Mouse (Mus musculus) lung, embryonic 16.5 days (tissue): ENCODE results near the gene Gprin1. TPM values are rescaled to one million over a fixed set of nuclear protein-coding genes. Genes with fewer than 3 reads are reported as not detected.

ENCODE experiments used
- ATAC-seq: fragments of 200-750 bp; cut with Nextera tagmentation; 2 replicates; pipeline ENCODE4 v1.8.0; 2017; ENCODE audit warnings: low read depth, mild to moderate bottlenecking, moderate library complexity
- H3K27ac ChIP-seq: fragments of 300-500 bp; sonication (generic); 2 replicates; pipeline ENCODE4 v1.5.1; 2014; ENCODE audit warnings: mild to moderate bottlenecking, control low read depth, low read length
- H3K27me3 ChIP-seq: fragments of 300-500 bp; sonication (generic); 2 replicates; pipeline ENCODE4 v1.6.1; 2014; ENCODE audit warnings: low read depth, low read length, mixed read lengths; ENCODE audit not compliant: control insufficient read depth, insufficient read depth
- H3K36me3 ChIP-seq: fragments of 300-500 bp; sonication (generic); 2 replicates; pipeline ENCODE4 v1.6.1; 2014; ENCODE audit warnings: low read length; ENCODE audit not compliant: control insufficient read depth, insufficient read depth
- H3K4me1 ChIP-seq: fragments of 300-500 bp; sonication (generic); replicated peaks from 2 replicates; pipeline ENCODE4 v1.6.1; 2014; ENCODE audit warnings: low read length, mixed read lengths; ENCODE audit not compliant: control insufficient read depth, insufficient read depth
- H3K4me2 ChIP-seq: fragments of 300-500 bp; sonication (generic); 2 replicates; pipeline ENCODE4 v1.6.1; 2014; ENCODE audit warnings: low read depth, low read length, control low read depth
- H3K4me3 ChIP-seq: fragments of 300-500 bp; sonication (generic); 2 replicates; pipeline ENCODE4 v1.5.1; 2014; ENCODE audit warnings: mild to moderate bottlenecking, low read length, control low read depth
- H3K9ac ChIP-seq: fragments of 300-500 bp; sonication (generic); 2 replicates; pipeline ENCODE4 v1.6.1; 2014; ENCODE audit warnings: low read length, control low read depth
- H3K9me3 ChIP-seq: fragments of 300-500 bp; sonication (generic); 2 replicates; pipeline ENCODE4 v1.6.1; 2016; ENCODE audit warnings: low read length; ENCODE audit not compliant: control insufficient read depth
- WGBS: fragments of 180-500 bp; shearing (Covaris S2); extraction: QIAGEN DNeasy Blood & Tissue Kit; methylation state at CpG from one replicate; pipeline ENCODE4 v1.1.7; 2014; 5-methylcytosine and 5-hydroxymethylcytosine counted together
- polyA plus RNA-seq: library from polyadenylated mRNA; unstranded; fragments of >200 nt; fragmentation: Nextera tagmentation; extraction: Ambion mirVana; gene quantifications from 2 replicates; pipeline ENCODE4 v1.2.1, GENCODE M21; 2015

Gene Gprin1
- polyA plus RNA-seq, 1 experiment from 2014 or later = 0.05 TPM

DNA sequence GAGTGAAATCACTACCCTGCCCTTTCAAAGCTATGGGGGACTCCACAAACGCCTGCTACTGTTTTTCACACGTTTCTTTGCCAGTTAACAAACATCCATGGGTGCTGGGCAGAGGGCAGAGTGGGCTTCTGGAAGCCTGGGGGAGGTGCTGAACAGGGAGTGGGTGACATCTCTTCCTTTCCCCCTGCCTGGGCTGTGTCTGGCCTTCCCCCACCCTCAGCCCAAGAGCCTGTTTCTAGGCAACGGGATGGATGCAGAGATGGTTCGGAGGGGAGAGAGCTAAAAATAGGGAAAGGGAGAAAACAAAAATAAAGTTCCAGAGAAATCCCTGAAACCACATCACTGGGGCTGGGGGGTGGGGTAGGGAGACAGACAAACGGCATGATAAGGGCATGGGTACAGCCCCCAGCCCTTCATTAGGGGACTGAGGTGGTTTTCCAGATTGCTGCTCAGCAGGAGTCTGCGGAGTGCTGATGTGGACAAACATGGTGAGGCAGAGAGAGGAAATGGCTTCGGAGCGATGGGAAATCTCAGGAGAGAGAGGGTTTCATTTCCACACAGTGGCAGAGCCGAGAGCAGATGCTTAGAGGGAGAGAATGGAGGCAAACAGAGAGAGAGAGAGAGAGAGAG lies 5.6 kb upstream of the Gprin1 start:
- peaks cover 11% of the 10 kb centered on the region for H3K4me1 ChIP-seq
- WGBS = 19% methylated on average over 9 of the region's 9 CpGs
- H3K27ac ChIP-seq = no peak overlapping the region
- H3K27me3 ChIP-seq = peaks cover 16% of the 10 kb centered on the region
- H3K4me2 ChIP-seq = no peak overlapping the region
- no peak overlapping the region for H3K4me3 ChIP-seq
- H3K9me3 ChIP-seq = no peaks in the 10 kb centered on the region
- ATAC-seq = no peak
- no peaks in the 10 kb centered on the region for H3K36me3 ChIP-seq
- H3K9ac ChIP-seq = no peak overlapping the region

GRCm38 (mm10) chr13:54754169-54755080 lies 4.8 kb upstream of the Gprin1 start:
- peaks cover 16% of the 10 kb centered on the region for H3K4me1 ChIP-seq
- H3K4me2 ChIP-seq = no peak overlapping the region
- 34% methylated on average over 12 of the region's 12 CpGs for WGBS
- H3K4me3 ChIP-seq = no peak overlapping the region
- ATAC-seq = no peak
- no peaks in the 10 kb centered on the region for H3K36me3 ChIP-seq
- no peak overlapping the region for H3K9ac ChIP-seq
- no peaks in the 10 kb centered on the region for H3K9me3 ChIP-seq
- peaks cover 20% of the 10 kb centered on the region for H3K27me3 ChIP-seq
- H3K27ac ChIP-seq = no peak overlapping the region

DNA sequence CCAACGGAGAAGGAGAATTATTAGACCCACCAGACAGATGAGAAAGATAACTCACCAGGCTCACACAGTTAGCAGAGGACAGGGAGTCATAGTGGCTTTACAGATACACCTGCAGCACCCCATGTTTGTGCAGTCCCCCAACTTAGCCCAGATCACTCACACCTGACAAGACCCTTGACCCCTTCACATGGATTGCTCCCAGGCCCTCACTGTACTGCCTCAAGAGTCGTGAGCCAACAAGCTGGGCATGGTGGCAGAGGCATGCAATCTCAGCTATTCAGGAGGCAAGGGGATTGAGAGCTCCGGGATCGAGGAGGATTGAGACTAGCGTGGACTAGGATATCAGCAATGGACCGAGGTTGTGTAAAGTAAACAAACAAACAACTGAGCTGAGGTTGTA lies 4.1 kb upstream of the Gprin1 start:
- ATAC-seq = no peak
- H3K4me2 ChIP-seq = no peak overlapping the region
- H3K4me3 ChIP-seq = no peak overlapping the region
- peaks cover 18% of the 10 kb centered on the region for H3K4me1 ChIP-seq
- 58% methylated on average over 6 of the region's 6 CpGs for WGBS
- H3K9ac ChIP-seq = no peak overlapping the region
- H3K27ac ChIP-seq = no peak overlapping the region
- peaks cover 19% of the 10 kb centered on the region for H3K27me3 ChIP-seq
- no peaks in the 10 kb centered on the region for H3K9me3 ChIP-seq
- H3K36me3 ChIP-seq = no peaks in the 10 kb centered on the region

GRCm38 (mm10) chr13:54752656-54753055 lies 3.0 kb upstream of the Gprin1 start:
- Histone ChIP-seq H3K9ac (no peak overlapping the region), H3K27me3 (peaks cover 25% of the 10 kb centered on the region), H3K4me3 (no peak overlapping the region), H3K4me2 (no peak overlapping the region), H3K9me3 (no peaks in the 10 kb centered on the region), H3K27ac (no peak overlapping the region), H3K36me3 (no peaks in the 10 kb centered on the region), H3K4me1 (peaks cover 9% of the 10 kb centered on the region)
- ATAC-seq = no peak
- 65% methylated on average over 10 of the region's 10 CpGs for WGBS

- WGBS = under 1% methylated on average over 8 of the region's 8 CpGs
- H3K4me2 ChIP-seq = no peak overlapping the region
- H3K27ac ChIP-seq = no peak overlapping the region
- ATAC-seq = no peak
- no peaks in the 10 kb centered on the region for H3K9me3 ChIP-seq
- no peaks in the 10 kb centered on the region for H3K36me3 ChIP-seq
- H3K9ac ChIP-seq = no peak overlapping the region
- no peak overlapping the region for H3K4me3 ChIP-seq
- peaks cover 25% of the 10 kb centered on the region for H3K27me3 ChIP-seq
- peaks cover 7% of the 10 kb centered on the region; the same call in 1 of the 2 replicates for H3K4me1 ChIP-seq
Observed at GRCm38 (mm10) chr13:54750699-54751098, 1.0 kb upstream of the Gprin1 start.

DNA sequence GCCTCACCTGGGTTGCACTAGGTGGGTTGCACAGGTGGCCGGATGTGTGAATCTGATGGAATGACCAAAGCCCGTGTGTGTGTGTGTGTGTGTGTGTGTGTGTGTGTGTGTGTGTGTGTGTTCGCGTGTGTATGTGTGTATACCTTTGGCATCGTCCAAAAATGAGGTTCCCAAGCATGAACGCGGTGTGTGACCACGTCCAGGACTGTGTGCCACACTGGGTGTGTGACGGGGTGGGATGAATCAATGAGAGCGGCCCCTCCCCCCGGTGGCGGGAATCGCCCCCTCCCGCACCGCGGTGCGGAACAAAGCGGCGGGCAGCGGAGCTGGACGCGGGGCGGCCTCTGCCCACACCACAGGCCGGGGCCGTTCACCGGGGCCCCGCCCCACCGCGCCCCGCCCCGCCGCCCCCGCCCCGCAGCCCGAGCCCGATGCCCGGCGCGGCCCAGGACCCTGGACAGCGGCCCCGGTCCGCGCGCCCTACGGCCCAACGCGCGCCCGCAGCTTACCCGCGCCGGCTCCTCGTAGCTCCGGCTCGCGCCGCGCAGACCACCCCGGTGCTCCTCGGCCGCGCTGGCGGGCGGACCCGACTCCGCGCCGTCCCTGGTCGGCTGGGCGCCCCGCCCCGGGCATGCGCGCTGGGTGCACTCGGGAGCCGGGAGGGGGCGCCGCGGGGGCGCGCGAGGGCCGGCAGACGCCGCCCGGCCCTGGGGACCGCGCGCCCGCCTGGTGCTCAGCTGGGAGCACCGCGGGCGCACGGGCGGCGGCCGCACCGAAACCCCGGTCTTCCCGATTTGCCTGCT lies 412 bp downstream of the Gprin1 start:
- H3K36me3 ChIP-seq = no peaks in the 10 kb centered on the region
- WGBS = 2% methylated on average over 18 of the region's 100 CpGs
- peaks cover 25% of the 10 kb centered on the region for H3K27me3 ChIP-seq
- peak overlapping the region; percentile 95 for H3K4me2 ChIP-seq
- no peaks in the 10 kb centered on the region for H3K9me3 ChIP-seq
- peaks cover 7% of the 10 kb centered on the region; the same call in 1 of the 2 replicates for H3K4me1 ChIP-seq
- ATAC-seq = peak; percentile 85
- peak overlapping the region; percentile 58 for H3K4me3 ChIP-seq
- no peak overlapping the region for H3K27ac ChIP-seq
- no peak overlapping the region for H3K9ac ChIP-seq

DNA sequence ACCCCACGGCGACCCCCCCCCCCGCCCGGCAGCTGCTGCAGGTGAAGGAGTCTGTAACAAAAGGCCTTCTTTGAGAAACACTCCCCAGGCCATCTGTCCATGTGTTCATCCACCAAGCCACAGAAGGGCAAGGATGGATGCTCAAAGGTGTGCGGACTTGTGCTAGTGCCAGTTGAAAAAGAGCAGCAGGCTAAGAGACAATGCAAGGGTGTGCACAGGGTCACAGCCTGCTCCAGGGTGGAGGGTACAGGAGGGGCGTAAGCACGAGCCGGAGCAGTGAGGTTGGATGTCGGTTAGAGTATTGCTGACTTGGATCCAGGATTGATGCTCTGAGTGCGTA lies 983 bp downstream of the Gprin1 start:
- Histone ChIP-seq H3K4me3 (no peak overlapping the region), H3K9ac (no peak overlapping the region), H3K36me3 (no peaks in the 10 kb centered on the region), H3K27ac (no peak overlapping the region), H3K27me3 (peaks cover 25% of the 10 kb centered on the region), H3K4me2 (no peak overlapping the region), H3K4me1 (peaks cover 7% of the 10 kb centered on the region; the same call in 1 of the 2 replicates), H3K9me3 (no peaks in the 10 kb centered on the region)
- WGBS = 36% methylated on average over 10 of the region's 10 CpGs
- no peak for ATAC-seq

GRCm38 (mm10) chr13:54748190-54748589 lies 1.5 kb downstream of the Gprin1 start:
- Histone ChIP-seq H3K27me3 (peaks cover 25% of the 10 kb centered on the region), H3K4me2 (no peak overlapping the region), H3K27ac (no peak overlapping the region), H3K9ac (no peak overlapping the region), H3K4me1 (peaks cover 7% of the 10 kb centered on the region; the same call in 1 of the 2 replicates), H3K4me3 (no peak overlapping the region), H3K9me3 (no peaks in the 10 kb centered on the region), H3K36me3 (no peaks in the 10 kb centered on the region)
- 71% methylated on average over 8 of the region's 8 CpGs for WGBS
- ATAC-seq = no peak

GRCm38 (mm10) chr13:54746896-54747295 lies 2.8 kb downstream of the Gprin1 start:
- 29% methylated on average over 10 of the region's 10 CpGs for WGBS
- no peak overlapping the region for H3K4me2 ChIP-seq
- H3K4me1 ChIP-seq = peaks cover 7% of the 10 kb centered on the region; the same call in 1 of the 2 replicates
- H3K9ac ChIP-seq = no peak overlapping the region
- H3K27ac ChIP-seq = no peak overlapping the region
- no peaks in the 10 kb centered on the region for H3K36me3 ChIP-seq
- H3K27me3 ChIP-seq = peaks cover 25% of the 10 kb centered on the region
- no peak for ATAC-seq
- H3K9me3 ChIP-seq = no peaks in the 10 kb centered on the region
- no peak overlapping the region for H3K4me3 ChIP-seq
